Mouse (Mus musculus): ENCODE data around the gene Cd300lb.

- no peak for TF ChIP-seq CTCF (IDR thresholded peaks at IDR 0.05)
- TF ChIP-seq POLR2A (IDR thresholded peaks at IDR 0.05; ENCODE audit: insufficient read depth, low read depth, low read length), result no peak
These were observed 4.6 kb downstream of the Cd300lb start for GRCm38 (mm10) chr11:114929581-114929980.

Measured in heart, adult 2 months (tissue).